Mouse (Mus musculus) adrenal gland, postnatal 10 days (tissue): ENCODE results near the gene Rora. TPM values are rescaled to one million over a fixed set of nuclear protein-coding genes. Genes with fewer than 3 reads are reported as not detected.

ENCODE experiments used
- DNase-seq: peaks from one replicate; pipeline ENCODE4 v3.0.0; 2021; ENCODE audit warnings: mixed read lengths
- total RNA-seq, 2 experiments: library from RNA; stranded (reverse); gene quantifications; 2 replicates each; pipeline ENCODE4 v1.2.3; 2021

Rora gene
- total RNA-seq, 2 experiments from 2014 or later: 44.1 to 60.6 TPM

DNA sequence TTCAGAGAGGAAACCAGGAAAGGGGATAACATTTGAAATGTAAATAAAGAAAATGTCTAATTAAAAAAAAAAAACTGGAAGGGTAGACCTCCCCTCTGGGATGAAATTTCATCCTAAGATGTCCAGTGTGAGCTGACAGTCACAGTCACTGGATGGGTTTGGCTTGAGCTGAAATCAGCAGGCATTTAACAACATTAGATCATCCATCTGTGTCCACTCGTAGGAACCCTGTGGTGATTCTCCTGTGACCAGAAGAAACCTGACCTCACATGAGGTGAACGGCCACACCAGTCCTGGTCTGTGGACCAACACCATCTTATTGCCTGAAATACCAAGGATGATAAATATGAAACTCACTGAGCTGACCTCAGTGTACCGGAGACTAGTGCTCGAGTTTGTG, 106.7 kb downstream of the Rora start:
- DNase-seq: no peak

DNA sequence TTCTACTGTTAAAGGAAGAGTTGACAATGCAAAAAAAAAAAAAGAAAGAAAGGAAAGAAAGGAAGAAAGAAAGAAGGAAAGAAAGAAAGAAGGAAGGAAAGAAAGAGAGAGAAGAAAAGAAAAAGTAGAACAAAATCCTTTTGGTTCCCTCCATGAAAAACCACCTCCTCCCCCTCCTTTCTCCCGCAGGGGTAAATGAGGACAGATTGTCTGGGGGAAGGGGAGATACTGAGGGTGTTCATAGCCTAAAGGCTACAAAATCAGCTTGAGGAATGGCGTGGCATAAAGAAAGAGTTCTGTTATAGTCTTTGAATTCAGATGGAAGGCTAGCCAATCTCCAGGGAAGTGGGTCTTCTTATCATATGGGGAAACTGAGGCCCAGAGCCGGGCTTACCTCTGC, 107.3 kb downstream of the Rora start:
- no peak for DNase-seq

DNA sequence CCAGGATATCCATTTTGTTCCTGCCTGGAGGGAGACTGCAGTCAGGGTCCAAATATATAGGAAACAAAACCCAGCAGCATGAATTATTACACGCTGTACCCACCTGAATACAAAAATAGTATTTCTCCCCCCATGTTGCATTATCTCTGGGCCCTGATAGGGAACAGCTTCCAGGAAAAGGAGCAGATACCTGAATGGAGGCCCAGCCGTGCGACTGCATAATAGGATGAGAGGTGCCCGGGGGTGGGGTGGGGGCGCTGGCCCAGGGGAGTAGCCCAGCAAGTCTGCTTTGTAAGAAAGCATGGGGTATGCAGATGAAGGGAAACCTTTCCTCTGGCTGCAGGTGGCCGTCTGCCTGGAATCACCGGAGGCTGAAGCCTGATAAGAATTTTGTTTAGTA, 108.1 kb downstream of the Rora start:
- no peak for DNase-seq

DNA sequence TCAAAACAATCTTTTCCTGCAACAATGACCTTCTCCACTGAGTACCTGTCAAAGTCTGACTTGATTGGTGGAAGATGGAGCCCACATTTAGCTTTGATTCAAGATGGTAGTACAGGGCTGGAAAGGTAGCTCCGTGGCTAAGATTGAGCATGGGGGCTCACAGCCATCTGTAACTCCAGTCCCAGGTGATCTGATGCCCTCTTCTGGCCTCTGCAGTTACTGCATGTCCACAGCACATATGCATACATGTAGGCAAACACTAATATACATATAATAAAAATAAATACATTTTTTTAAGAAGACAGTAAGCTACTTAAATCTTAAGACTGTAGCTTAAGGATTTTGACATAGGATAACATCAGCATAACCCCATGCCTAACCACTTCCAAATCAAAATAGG, 112.0 kb downstream of the Rora start:
- DNase-seq: no peak

DNA sequence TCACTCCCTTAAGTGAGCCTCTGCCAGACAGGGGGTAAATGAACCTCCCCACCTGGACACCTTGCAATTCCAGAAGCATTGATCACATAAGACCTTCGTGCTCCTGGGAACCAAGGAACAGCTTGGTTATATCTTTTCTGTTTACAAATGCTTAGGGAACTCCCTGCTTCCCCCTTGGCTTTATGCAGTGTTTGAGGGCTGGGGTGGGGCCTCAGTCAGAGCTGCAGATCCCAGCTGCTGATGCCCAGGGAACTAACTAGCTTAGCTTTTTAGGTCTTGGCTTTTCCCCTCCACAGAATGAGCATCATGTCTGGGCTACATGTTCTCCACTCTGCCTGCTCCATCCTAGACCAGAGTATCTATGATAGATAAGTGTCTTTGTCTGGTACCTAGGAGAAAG, 116.1 kb downstream of the Rora start:
- no peak for DNase-seq

DNA sequence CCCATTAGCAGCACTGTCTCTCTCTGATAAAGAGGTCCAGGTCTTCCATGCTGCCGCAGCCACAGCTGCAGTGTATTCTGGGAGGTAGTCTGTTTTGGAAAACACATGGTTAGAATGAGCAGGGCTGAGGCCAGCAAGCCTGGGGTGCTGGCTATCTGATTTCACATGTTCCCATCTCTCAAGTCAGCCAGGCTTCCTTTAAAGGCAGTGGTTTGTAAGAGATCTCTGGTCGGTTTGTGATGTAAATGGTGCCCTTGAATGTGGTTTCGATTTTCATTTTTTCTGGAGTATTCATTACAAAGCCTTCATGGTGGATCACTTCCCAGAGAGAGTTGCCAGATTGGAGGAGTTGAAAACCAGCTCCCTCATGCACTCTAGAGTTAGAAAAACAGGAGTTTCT, 117.8 kb downstream of the Rora start:
- DNase-seq: no peak

DNA sequence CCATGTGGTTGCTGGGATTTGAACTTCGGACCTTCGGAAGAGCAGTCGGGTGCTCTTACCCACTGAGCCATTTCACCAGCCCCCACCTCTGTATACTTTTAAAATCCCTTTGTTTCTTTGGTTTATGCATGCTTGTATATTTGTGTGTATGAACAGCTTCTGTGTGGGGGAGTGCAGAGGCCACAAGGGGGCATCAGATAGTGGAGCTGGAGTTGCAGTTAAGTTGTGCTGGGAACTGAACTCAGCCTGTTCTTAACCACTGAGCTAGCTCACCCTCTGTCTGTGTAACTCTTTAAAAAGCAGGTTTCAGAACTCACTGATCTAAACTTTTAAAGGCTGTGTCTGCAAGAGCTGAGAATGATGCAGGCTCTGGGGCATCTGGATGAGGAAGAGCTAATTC, 120.2 kb downstream of the Rora start:
- DNase-seq: no peak

DNA sequence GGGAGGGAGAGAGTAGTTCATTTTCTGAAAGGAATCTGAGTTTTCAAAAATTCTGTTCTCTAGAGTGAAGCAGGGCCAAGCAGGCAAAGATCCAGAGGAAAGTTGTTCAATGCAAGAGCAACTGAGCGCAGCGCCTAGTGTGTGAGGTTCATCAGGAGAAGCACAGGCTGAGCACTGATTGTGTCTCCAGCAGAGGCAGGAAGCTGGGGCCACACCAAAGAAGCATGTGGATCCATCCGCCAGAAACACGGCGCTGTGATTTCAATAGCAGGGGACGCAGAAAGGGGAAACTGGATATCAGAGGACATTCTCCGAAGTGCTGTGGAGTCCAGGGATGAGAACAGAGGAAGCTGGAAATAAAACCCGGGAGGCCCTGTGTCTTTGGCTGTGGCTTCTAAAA, 128.4 kb downstream of the Rora start:
- DNase-seq: no peak

DNA sequence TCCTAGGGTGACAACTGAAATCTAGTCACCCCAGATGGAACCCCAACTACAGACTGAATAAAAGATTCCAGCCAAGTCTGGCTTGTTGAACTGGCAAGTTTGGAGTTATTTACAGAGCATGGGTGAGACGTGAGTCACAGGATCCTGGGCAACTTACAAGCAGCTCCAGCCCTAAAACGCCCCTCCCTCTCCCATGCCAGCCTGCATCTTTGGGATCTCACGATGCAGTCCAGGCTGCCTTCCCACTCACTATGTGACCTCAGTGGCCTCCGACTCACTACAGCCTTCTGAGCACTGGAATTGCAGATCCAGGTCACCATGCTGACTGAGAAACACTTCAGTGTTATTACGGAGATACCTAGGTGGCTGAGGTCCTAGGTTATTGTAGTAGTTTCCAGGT, 129.0 kb downstream of the Rora start:
- no peak for DNase-seq

DNA sequence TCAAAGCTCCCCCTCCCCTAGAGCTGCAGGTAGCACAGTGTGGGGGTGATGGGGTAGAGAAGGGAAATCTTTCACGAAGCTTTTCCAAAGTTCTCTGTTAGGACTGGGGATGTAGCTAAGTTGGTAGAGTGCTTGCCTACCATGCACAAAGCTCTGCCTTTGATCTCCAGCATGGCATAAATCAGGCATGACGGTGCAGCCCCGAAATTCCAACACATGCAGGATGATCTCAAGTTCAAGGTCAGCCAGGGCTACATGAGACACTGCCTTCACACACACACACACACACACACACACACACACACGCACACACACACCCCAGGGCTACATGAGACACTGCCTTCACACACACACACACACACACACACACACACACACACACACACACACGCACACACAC, 129.7 kb downstream of the Rora start:
- DNase-seq: no peak

DNA sequence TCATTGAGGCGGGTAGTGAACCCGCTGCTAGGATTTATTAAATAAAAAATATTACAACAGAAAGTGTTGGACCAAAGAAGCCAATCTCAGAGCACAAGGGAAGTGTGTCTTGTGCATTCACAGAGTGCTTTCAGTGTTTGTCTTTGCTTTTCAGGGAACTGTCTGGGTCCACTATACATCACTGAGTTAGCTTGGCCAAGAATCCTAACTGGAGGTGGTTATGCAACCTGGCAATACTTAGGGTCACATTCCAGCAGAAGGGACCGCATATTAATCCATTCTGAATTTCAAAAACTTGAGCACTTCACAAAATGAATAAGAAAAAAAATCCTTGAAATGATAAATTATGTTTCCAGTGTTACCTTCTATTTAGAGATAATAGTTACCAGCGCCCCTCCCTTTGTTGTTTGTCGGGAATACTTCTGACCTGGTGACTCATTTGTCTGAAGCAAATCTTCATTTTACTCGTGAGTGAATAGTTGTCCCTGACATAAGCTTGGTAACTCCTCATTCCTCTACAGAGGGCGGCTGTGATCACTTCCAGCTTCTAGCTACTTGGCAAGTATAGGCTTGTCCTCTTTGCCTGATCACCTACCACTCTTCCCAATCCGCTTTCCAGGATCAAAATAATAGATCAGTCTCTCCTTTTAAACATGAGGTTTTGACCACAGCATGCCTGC, 133.2 kb downstream of the Rora start:
- DNase-seq: no peak

DNA sequence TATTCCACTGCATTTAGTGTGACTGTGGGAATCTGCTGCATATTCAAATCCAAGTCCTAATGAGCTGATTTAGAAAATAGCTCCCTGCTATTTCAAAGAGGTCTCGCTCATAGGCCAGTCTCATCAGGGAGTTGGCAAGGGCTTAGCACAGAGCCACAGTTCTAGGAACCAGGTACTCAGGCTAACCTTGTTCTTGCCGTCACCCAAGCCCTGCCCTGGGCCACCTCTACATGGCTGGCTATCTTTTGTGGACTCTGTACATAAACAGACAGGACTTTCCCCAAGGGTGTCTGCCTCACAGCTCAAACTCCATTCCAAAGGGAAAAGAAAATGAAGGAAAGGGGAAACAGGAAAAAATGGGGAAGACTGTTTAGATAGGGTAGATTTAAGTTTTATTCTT, 134.1 kb downstream of the Rora start:
- DNase-seq: no peak

DNA sequence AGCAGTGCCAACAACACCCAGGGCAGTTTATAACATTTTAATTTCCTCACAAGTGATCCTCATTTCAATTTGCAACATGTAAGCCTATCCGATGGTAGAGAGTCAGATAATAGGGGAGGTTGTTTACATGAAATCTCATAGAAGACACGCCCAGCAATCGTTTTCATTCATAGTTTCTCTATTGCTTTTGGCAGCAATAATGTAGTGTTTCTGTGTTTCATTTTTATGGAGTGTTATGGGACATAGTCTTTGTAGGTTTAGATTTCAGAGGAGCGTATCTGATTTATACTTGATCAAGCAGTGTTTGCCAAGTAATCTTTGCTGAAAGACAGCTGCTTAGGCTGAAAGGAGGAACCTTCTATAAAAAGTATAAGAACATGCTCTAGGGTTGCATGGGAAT, 137.3 kb downstream of the Rora start:
- DNase-seq: no peak

DNA sequence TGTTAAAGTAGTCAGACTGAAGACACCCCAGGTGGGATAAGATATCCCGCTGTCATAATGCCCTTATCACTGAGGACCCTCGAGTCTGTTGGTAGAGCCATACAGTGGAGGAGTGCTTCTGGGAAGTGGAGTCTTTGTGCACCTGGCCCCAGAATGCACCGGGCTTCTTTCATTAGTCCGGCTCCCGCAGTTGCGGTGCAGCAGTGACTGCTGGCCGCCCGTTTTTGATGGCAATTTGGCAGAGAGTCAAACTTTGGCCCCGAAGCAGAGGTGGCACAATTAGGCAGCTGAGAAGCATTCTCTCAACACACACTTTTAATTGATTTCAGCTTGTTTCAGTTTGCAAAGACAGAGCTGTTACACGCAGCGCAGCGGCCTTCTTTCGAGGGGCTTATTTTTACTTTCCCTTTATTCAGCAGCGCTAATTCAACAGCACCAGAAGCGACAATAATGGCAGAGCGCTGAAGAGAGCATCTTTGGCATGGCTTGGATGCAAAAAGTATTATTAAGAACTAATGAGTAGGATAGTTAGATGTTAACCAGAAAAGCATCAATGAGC, 138.5 kb downstream of the Rora start:
- no peak for DNase-seq

DNA sequence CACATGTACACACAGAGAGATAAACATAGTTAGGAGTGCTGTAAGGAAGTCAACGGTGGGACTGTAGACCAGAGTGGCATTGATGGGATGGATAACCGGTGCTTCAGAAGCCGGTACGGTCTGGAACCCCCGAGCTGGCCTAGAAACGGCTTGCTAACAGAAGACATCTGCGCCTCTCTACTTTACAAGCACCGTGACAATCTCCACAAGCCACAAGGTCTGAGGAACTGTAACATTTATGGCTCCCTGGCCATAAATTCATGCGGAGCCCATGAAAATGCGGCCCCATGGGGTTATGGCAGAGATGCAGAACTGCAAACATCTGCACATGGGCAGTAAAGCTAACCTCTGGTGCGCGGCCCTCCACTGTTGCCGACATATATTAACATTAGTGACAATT, 141.7 kb downstream of the Rora start:
- DNase-seq: no peak

DNA sequence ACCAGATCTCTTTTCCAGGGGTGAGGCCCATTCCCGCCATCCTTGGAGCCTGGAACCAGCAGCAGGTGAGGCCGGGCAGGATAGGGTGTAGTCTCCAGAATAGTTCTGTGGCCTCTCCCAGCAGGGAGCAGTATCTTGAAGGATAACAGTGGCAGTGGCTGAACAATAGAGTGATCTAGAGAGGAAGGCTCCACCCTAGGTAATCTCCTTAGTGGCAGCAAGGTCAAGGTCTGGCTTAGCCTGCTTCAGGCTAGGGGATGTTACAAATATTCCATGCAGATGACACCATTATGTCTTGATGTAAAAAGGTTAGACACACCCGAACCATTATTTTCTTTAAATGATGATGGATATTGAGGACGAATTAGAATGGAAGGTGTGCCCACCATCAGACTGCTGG, 144.6 kb downstream of the Rora start:
- no peak for DNase-seq

DNA sequence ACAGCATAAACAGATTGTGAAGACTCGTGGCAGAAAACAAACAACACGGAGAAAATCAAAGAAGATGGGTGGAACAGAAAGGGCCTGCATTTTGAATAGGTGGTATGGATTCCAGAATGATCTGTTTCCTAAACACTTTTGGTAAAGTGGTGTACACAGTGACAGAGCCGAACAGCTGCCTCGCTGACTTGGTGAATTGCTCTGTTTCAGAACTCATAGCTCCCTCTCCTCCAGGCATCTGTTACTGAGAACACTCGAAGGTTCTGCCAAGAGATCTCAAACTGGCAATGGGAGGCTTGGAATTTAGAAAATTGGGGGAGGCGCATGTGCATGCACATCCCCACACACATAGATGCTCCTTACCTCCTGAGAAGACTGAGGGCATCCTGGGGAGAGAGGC, 145.5 kb downstream of the Rora start:
- no peak for DNase-seq

DNA sequence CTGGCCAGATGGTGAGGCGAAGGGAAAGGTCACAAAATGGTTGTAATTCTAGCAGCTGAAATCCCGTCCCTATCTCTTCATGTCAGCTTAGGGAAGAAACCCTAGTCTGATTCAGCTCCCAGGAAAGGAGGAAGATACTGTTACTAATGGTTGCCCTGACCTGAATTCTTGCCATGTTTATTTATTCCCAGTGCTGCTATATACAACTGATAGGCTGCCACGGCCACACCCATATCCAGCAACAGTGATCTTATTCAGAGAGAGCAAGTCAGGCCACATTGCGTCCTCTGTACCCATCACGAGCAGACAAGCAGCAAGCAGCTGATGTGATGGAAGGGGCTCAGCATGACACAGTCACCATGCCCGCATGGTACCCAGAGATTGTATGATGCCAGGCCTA, 150.6 kb downstream of the Rora start:
- no peak for DNase-seq

DNA sequence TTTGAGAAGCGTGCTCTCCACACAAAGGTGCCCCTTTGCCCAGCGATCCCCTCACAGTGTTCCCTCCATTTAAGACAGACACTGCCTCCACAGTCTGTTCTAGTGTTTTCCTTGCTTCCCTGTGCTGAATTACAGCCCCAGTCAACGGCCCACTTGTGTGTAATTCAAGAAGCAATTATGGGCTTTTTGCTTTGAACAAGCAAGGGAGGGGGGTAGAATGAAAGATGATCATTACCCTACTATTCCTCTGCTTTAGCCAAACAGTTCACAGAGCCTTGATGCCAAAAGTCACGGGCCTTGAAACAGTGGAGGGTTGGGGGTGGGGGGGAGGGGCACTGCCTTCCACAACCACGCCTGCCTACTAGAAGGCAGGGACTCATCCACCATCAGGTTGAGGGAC, 152.2 kb downstream of the Rora start:
- no peak for DNase-seq

DNA sequence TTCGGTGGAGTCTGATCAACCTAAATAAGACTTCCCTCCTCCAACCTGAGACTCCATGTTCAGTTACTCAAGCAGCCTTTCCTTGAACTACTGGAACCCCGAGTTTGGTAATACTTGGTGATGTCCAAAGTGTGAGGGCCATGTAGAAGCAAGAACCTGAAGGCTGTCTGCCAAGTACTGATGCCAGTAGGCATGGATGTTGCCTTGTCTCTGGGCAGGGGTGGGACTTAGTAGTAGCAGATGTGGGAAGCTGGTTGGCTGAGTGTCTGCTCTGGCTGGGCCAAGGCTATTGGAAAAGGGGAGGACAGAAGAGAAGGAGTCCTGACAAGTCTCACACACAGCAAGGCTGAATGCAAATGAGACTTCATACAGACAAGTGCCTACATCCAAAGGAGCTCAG, 154.1 kb downstream of the Rora start:
- DNase-seq: no peak

DNA sequence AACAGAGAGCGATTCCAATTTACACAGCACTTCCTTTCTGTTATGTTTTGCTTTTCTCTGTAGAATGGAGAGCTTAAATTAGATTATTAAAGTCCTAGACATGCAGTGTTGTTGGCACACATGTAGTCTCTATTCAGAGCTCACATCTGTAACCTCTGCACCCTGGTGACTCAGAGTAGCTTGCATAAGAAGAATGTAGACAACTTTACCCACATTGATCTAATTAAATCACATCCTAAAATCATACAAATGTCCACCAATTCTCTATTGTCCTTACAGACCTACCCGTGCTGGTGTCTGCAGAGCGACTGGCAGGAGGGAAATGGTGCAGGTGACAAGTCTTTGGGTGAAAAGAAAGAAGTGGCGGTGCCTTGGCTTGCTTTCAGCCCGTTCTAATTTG, 155.9 kb downstream of the Rora start:
- no peak for DNase-seq

DNA sequence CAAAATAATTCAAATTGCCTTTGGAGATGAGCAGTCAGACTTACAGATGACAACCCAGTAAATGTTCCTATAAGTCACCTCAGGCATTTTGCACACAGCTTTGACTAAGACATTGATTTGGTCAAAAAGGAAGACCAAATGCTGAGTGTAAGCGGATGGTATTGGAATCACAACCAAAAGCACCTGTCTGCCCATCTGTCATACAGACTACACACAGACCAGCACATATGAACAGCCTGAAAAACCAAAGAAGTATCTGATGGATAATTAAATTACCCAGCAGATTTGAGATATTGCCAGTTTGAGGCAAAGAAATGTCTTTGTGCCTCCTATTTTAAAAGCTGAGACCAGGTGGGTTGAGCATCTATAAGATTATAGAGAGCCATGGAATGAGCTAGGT, 161.1 kb downstream of the Rora start:
- DNase-seq: no peak

DNA sequence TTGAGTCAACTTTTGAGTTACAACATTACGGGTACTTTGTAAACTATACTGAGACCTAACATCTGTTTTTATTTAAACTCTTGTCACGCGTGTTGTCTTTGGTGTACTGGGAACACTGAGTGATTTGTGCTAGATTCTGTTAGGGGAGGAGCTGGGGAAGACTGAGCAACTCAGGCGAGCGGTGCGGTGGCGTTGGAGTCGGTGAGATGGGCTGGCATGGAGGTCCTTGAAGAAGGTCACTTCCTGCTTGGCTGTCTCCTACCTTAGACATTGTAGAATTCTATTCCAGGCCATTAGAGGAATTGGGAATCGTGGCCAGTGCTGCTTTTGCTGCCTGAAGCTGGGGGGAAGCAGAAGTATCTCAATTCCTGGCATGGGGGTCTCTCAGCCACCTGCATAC, 162.3 kb downstream of the Rora start:
- DNase-seq: no peak

DNA sequence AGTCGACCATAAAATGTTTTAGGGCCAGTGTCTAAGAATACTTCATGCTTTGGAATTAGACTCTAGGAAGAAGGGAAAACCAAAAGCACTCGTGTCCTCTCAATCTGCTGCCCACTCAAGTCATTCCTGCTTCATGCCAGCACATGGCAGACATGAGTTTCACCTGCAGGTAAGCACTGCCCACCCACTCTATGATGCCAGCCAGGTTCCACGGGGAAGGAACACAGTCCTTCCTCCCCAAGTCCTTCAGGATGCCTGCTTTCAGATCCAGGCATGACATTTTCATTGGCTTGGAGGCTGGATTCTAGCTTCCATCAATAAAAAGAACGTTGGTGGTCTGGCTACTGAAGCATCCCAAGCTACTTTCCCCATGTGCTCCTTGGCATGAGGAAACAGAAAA, 166.4 kb downstream of the Rora start:
- DNase-seq: no peak

DNA sequence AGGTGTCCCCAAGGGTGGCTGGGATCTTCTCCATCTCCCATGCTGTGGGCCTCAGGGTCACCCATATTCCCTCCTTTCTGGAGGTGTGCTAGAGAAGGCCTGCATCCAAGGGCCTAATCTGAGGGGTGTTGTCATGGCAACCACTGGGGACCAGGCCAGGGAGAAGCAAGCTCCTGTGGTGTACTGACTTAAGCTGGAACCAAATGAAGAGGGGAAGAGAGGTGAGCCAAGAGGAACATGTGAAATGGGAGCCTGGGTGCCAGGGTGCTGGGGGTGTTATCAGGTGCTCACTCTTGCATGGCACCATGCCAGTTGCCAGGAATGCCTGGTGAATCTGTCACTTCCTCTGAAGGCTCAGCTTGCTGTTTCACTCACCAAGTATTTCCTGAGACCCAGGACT, 166.9 kb downstream of the Rora start:
- DNase-seq: no peak
